Mouse (Mus musculus): ENCODE measurements around the gene Lsm7. TPM values are rescaled to one million over a fixed set of nuclear protein-coding genes. Genes with fewer than 3 reads are reported as not detected.

The Lsm7 gene
- total and polyA plus RNA-seq, 3 experiments = 19.4 to 79.9 (median 23.2) TPM

DNA sequence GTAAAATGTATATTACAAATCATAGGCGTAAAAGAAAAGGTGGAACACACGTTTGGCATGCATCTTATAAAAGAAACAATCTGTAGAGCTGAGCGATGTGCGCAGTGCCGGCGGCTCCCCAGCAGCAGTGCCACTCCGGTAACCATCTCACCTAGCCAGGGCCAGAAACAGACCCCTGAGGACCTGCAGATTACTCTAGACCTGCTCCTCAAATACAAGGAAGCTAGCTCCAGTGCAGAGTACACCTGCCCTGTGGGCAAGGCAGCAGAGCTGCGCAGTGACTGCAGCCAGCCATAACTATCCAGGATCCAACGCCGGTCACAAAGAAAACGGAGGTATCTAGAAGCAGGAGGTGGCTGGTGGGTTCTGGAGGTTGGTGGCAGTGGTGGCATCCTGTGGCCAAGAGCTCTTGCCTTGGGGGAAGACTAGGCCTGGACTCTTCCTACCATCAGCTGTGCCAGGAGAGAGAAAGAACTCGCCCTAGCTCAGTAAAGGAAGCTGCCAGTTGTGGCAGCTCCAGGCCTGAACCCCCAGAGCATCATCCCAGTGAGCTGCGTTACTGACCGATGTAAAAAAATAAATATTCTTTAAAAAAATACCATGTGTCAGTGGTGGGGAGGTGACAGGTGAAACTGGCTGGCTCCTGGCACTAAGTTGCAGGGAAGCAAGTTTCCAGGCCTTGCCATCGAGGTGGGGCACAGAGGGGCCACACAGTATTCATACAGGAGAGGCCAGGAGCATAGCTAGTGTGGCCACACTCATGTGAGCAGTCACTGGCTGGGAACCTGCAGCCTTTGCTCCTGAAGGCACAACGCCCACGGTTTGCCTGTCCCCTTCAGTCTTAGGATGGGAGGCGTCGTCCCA is 46.6 kb upstream of the Lsm7 start:
- Histone ChIP-seq H3K27ac (peak overlapping the region; percentile 55), H3K4me1 (ENCODE audit: control insufficient read depth, insufficient read depth, low read length) (peaks cover 9% of the 10 kb centered on the region), H3K36me3 (ENCODE audit: control insufficient read depth, insufficient read depth, low read length) (no peaks in the 10 kb centered on the region), H3K9ac (ENCODE audit: low read depth, low read length) (no peak overlapping the region), H3K27me3 (ENCODE audit: control insufficient read depth, insufficient read depth, low read length) (no peaks in the 10 kb centered on the region), H3K4me3 (peak overlapping the region; percentile 46), H3K79me2 (replicated peaks; ENCODE audit: control insufficient read depth, insufficient read depth, low read length) (no peaks in the 10 kb centered on the region)
- intact Hi-C loops (cut with DNase I) = loop anchor here (10.0 kb wide), 1 partner anchor 593 kb away; the partner anchor contains the start of gene Ncln
- TF ChIP-seq EP300 (IDR thresholded peaks at IDR 0.05; ENCODE audit: insufficient read depth, low read depth, low read length) = no peak
- no peak for TF ChIP-seq CTCF (IDR thresholded peaks at IDR 0.05)
- no peak for TF ChIP-seq POLR2A (IDR thresholded peaks at IDR 0.05; ENCODE audit: insufficient read depth, low read depth, low read length)
- no peak for DNase-seq
- 91% methylated on average over 19 of the region's 19 CpGs for WGBS

DNA sequence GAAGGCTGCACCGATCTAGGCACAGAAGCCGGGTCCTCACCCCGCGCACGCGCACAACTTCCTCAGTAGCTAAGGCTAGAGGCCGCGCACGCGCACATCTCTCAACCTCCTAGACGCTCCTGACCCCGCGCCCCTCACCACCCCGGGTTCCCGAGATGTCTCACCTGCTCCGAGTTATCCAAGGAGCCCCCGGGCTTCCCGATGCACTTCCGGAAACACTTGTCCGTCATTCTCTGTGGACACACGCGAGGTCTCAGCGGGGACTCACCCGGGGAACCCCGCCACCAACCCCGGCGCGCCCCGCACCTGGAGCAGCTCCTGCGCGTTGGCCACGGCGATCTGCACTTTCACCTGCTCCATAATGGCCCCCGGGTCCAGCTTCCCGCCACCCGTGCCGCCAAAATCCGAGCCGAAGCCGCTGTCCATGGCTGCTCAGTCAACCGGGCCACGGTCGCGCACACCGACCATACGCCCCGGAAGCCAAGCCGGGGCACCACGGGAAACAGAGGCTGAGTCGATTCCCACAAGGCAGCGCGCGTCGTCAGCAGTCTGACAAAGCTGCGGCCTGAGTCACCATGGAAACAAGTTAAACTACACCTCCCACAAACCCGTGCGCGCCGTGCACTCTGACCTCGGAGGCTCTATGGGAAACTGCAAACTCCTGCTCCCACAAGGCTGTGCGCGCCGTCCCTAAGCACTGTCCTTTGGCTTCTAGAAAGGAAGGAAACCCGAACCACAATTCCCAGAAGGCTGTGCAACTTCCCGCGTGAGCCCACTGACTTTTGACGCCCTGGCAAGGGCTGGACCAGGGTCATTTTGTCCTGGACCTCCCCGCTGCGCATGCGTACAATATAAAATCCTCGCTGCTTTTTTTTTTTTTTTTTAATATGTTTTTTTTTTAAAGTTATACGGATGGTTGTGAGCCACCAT is 45.6 kb upstream of the Lsm7 start, which contains the start of gene Timm13:
Timm13 (minus strand) TSS at position 652 of the 930 bp plus-strand sequence.
- Histone ChIP-seq H3K79me2 (replicated peaks; ENCODE audit: control insufficient read depth, insufficient read depth, low read length) (no peaks in the 10 kb centered on the region), H3K4me3 (peak within 1 kb of the TSS; percentile 87), H3K4me1 (ENCODE audit: control insufficient read depth, insufficient read depth, low read length) (peaks cover 9% of the 10 kb centered on the region), H3K27me3 (ENCODE audit: control insufficient read depth, insufficient read depth, low read length) (no peaks in the 10 kb centered on the region), H3K36me3 (ENCODE audit: control insufficient read depth, insufficient read depth, low read length) (no peaks in the 10 kb centered on the region), H3K9ac (ENCODE audit: low read depth, low read length) (peak within 1 kb of the TSS; percentile 75), H3K27ac (peak within 1 kb of the TSS; percentile 91)
- intact Hi-C loops (cut with DNase I) = loop anchor here (10.0 kb wide), 1 partner anchor 594 kb away; the partner anchor contains the start of gene Ncln
- peak; percentile 96 to 99 for DNase-seq
- TF ChIP-seq POLR2A (IDR thresholded peaks at IDR 0.05; ENCODE audit: insufficient read depth, low read depth, low read length) (peak; percentile 66), CTCF (IDR thresholded peaks at IDR 0.05) (no peak), EP300 (IDR thresholded peaks at IDR 0.05; ENCODE audit: insufficient read depth, low read depth, low read length) (peak; percentile 82)
- WGBS = under 1% methylated on average over 72 of the region's 72 CpGs

DNA sequence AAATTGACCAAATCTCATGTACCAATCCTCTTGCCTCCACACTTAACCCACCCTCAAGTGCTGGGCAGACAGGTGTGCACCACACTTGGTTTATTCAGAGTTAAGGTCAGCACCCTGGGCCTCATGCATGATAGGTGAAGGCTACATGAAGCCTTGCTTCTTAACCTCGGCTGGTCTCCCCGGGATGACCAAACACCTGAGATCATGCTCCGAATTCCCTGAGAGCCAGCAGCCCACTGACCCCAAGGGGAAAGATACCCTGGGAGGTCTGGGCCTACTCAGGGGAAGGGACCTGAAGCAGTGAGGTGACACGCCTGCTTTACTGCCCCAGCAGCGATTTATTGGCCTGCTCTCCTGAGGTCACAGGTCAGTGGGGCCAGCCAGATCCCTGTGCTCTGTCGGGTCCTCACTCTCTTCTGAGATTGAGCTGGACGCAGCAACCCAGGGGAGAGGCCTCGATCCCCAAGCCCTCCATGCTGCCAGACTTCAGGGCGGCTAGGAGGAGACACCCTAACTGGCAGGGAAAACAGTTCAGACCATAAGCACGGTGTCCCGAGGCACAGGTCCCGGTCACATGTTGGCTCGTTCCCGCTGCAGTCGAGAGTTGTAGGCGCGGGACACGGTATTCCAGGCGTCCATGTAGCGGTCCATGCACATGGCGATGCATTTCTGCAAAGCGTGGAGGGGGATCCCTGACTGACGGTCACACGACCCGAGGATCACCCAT is 44.7 kb upstream of the Lsm7 start:
- no peak for DNase-seq
- H3K79me2 ChIP-seq (replicated peaks; ENCODE audit: control insufficient read depth, insufficient read depth, low read length) = no peaks in the 10 kb centered on the region
- no peak for TF ChIP-seq EP300 (IDR thresholded peaks at IDR 0.05; ENCODE audit: insufficient read depth, low read depth, low read length)
- no peak for TF ChIP-seq POLR2A (IDR thresholded peaks at IDR 0.05; ENCODE audit: insufficient read depth, low read depth, low read length)
- no peak for TF ChIP-seq CTCF (IDR thresholded peaks at IDR 0.05)
- intact Hi-C loops (cut with DNase I) = loop anchor here (10.0 kb wide), 1 partner anchor 595 kb away; the partner anchor contains the start of gene Ncln
- H3K27me3 ChIP-seq (ENCODE audit: control insufficient read depth, insufficient read depth, low read length) = no peaks in the 10 kb centered on the region
- H3K27ac ChIP-seq = peak overlapping the region; percentile 91
- H3K4me3 ChIP-seq = peak overlapping the region; percentile 87
- H3K9ac ChIP-seq (ENCODE audit: low read depth, low read length) = peak overlapping the region; percentile 75
- peaks cover 9% of the 10 kb centered on the region for H3K4me1 ChIP-seq (ENCODE audit: control insufficient read depth, insufficient read depth, low read length)
- H3K36me3 ChIP-seq (ENCODE audit: control insufficient read depth, insufficient read depth, low read length) = no peaks in the 10 kb centered on the region
- 15% methylated on average over 25 of the region's 25 CpGs for WGBS

DNA sequence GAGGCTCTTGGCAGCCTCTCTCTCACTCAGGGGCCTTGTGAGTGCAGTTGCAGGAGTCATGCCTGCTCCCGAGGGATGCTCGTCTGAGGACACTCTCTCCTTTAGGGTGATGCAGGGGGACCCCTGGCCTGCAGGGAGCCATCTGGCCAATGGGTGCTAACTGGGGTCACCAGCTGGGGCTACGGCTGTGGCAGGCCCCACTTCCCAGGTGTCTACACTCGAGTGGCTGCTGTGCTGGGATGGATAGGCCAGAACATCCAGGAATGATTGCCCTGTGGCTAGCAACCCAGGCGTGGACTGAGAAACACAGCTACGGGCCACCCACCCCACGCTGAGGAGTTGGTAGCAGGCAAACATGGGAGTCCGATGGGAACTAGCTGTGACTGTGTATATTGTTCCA is 44.1 kb upstream of the Lsm7 start:
- peaks cover 9% of the 10 kb centered on the region for H3K4me1 ChIP-seq (ENCODE audit: control insufficient read depth, insufficient read depth, low read length)
- intact Hi-C loops (cut with DNase I) = no loop called here
- no peaks in the 10 kb centered on the region for H3K36me3 ChIP-seq (ENCODE audit: control insufficient read depth, insufficient read depth, low read length)
- no peak for DNase-seq
- H3K9ac ChIP-seq (ENCODE audit: low read depth, low read length) = no peak overlapping the region
- 88% methylated on average over 8 of the region's 8 CpGs for WGBS
- H3K79me2 ChIP-seq (replicated peaks; ENCODE audit: control insufficient read depth, insufficient read depth, low read length) = no peaks in the 10 kb centered on the region
- TF ChIP-seq POLR2A (IDR thresholded peaks at IDR 0.05; ENCODE audit: insufficient read depth, low read depth, low read length) = no peak
- TF ChIP-seq CTCF (IDR thresholded peaks at IDR 0.05) = no peak
- no peak for TF ChIP-seq EP300 (IDR thresholded peaks at IDR 0.05; ENCODE audit: insufficient read depth, low read depth, low read length)
- no peak overlapping the region for H3K4me3 ChIP-seq
- H3K27me3 ChIP-seq (ENCODE audit: control insufficient read depth, insufficient read depth, low read length) = no peaks in the 10 kb centered on the region
- H3K27ac ChIP-seq = no peak overlapping the region

DNA sequence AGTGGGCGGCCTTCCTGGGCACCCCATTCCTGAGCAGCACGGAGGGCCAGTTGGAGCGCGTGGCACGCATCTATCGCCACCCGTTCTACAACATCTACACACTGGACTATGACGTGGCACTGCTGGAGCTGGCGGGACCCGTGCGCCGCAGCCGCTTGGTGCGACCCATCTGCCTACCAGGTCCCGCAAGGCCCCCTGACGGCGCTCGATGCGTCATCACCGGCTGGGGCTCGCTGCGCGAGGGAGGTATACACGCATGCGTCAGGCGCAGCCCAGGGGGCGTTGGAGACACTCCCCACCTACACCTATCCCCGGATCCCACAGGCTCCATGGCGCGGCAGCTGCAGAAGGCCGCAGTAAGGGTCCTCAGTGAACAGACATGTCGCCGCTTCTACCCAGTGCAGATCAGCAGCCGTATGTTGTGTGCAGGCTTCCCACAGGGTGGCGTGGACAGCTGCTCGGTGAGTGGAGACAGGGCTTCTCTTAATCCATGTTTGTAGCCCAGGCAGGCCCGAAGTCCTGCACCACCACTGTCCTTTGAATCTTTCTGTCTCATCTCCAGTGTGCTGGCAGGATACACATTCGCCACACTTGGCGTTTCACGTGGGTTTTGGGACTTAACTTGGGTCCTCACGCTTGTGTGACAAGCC is 43.0 kb upstream of the Lsm7 start:
- intact Hi-C loops (cut with DNase I) = no loop called here
- 41% methylated on average over 41 of the region's 41 CpGs for WGBS
- no peak for TF ChIP-seq EP300 (IDR thresholded peaks at IDR 0.05; ENCODE audit: insufficient read depth, low read depth, low read length)
- 0 out of 2 replicates have a peak, but pooled peaks have one; percentile 16 for TF ChIP-seq POLR2A (IDR thresholded peaks at IDR 0.05; ENCODE audit: insufficient read depth, low read depth, low read length)
- Histone ChIP-seq H3K9ac (ENCODE audit: low read depth, low read length) (no peak overlapping the region), H3K4me3 (no peak overlapping the region), H3K79me2 (replicated peaks; ENCODE audit: control insufficient read depth, insufficient read depth, low read length) (no peaks in the 10 kb centered on the region), H3K4me1 (ENCODE audit: control insufficient read depth, insufficient read depth, low read length) (peaks cover 9% of the 10 kb centered on the region), H3K36me3 (ENCODE audit: control insufficient read depth, insufficient read depth, low read length) (no peaks in the 10 kb centered on the region), H3K27me3 (ENCODE audit: control insufficient read depth, insufficient read depth, low read length) (no peaks in the 10 kb centered on the region), H3K27ac (no peak overlapping the region)
- DNase-seq = no peak

Measured in heart, adult 2 months (tissue).